Mouse (Mus musculus): ENCODE results near the gene Usp42.

Usp42 gene

DNA sequence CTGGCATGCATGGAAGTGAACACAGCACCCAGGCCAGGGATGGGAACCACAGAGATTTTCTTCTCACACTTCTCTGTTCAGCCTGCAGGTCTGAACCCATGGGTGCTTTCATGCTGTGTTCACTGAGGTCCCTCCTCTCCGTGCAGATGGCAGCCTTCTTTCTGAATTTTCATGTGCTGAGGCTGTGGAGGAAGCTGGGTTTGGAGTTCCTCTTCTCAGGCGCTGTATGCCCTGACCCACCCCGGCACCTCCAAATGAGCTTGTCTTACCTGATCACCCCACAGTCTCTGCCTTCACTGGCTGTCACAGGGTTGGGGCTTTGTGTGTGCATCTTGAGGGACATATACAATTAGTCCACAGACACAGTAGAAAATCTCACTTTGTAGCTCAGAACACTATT lies 44.5 kb downstream of the Usp42 start:
- no peak for DNase-seq

DNA sequence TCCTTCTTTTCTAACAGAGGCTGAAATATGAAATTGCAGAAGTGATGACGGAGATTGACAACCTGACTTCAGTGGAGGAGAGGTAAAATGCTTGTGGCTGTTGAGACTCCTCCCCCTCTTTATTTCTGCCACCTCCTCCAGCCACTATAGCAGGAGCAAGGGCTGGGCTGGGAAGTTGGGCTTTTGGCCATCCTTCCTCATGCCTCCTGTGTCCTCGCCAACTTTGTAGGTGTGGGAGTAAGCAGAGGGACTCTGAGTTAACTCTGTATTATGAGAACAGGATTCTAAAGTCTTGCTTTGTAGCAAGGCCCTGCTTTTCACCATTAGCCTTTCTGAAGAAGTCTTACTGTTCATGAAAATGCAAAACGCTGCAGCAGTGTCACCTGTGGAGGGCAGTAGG lies 45.6 kb downstream of the Usp42 start:
- DNase-seq = no peak

DNA sequence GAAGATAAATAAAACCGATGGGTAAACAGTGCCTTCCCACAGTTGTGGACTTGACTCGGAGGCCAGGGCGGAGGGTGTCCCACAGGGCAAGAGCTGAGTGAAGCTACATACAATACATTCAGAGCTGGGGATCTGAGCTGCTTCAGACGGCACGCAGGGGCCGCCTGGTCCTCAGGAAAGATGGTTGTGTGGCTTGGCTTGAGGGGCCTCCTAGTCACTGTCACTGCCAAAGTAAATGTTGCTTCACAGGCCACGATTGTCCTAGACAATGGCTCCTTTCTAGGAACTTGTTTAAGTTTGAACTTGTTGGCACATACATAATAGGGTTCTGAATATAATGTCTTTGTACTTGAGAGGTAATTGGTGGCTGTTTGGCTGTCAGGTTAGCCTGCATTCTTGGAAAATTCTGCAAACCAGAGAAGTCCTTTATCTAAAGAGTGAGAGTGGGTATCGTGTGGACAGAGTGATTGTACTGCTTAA lies 47.1 kb downstream of the Usp42 start:
- no peak for DNase-seq

DNA sequence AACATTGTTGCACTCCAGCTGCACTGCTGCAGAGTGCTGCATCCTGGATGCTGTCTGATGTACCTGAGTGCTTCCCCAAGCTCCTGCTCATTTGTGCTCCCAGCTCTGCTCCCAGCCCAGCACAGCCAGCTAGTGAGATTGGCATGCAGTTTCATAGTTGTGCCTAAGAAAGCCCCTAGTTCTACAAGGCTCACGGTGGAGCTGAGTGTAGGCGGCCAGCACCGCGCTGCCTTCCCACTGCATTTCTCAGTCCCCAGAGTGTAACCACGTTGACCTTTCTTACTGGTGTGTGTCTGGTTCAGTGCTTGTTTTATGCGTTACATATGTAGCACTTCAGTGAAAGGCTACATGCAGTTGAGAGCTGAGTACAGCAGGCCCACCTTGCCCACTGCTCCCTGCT lies 48.4 kb downstream of the Usp42 start:
- no peak for DNase-seq

DNA sequence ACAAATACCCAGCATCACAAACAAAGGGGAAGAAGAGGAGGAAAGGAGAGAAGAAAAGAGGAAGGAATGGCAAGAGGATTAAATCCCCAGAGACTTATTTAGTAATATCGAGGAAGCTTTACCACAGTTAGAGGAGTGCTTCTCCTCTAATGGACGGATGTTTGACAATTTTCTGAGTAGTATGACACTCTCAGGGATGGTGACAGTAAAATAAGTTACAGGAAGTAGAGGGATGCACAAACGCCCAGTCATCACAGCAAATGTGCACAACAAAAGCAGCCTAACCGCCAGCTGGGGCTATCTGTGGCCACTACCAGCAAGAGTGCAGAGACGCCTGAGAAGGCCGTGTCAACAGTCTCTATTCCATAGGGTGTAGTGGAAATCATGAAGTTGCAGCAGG lies 52.4 kb downstream of the Usp42 start:
- DNase-seq = no peak

DNA sequence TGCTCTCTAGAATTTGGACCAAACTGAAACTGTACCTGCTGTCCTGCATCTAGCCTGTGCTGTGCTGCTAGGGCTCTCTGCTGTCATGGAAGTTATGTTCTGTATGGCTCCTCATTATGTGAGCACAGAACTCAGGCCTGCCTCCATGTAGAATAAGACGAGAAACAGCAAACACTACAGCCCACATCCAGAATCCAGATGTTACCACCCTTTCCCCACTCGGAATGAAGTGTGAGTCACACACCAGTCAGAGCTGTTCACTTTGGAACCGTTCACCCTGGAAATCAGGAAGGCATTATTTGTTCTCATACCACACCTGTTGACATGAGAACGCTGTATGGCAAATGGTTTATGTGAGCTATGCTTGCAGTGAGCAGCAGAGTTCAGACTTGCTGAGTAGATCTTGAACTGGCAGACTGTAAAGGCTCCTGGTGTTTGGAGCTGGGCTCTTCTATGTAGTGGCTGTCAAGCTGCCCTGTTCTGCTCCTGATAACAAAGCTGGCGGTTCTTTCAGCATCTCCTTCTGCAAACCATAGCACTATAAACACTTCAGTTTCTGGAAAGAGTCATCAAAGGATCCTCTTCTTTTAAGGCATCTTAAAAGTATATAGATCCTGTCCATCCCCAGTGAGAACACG lies 53.3 kb downstream of the Usp42 start:
- no peak for DNase-seq

DNA sequence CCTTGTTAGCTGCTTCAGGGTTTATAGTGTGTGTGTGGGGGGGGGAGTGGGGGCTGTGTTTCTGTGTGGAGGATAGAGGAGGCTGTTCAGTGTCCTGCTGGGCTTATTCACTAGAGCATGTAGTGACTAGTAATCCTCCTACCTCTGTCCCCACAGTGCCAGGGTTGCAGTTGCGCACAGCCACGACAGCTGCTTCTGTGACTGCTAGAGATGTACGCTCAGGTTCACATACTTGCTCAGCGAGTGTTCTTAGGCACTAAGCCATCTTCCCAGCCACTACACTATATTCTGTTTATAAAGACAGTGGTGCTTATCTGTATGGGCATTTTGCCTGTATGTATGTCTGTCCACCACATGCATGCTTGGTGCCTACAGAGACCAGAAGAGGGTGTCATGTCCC lies 54.7 kb downstream of the Usp42 start:
- DNase-seq = no peak

DNA sequence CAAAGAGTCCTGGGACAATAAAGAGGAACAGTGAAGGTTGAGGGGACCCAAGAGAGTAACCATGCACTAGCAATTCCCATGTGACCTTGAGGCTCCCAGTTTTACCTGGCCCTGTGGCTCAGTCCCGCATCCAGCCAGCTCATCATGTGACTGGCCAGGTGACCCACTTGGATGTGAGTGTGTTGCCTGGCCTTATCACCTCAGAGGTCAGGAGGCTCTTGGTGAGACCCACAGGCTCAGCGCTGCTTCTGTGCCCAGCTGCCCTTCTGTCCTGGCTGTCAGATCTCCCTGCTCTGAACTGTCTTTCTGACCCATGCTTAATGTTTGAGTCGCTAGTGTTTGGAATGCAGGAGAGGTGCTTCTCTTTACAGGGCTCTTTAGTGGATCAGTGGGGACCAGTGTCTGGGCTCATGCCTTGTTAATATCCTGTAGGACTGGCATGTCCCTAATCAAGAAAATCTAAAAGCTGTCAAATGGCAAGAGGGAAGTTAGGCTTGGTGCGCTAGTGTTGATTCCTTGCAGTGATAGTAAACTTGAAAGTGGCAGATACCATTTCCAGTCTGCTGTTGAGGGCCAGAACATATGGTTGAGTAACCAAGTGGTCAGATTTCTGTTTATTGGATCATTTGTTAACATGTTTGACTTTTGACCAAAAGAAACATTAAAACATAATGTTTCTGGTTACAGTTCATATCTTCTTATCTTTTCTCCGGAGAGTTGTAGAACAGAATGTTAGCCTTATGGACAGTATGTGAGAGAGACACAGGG lies 55.7 kb downstream of the Usp42 start:
- DNase-seq = no peak

DNA sequence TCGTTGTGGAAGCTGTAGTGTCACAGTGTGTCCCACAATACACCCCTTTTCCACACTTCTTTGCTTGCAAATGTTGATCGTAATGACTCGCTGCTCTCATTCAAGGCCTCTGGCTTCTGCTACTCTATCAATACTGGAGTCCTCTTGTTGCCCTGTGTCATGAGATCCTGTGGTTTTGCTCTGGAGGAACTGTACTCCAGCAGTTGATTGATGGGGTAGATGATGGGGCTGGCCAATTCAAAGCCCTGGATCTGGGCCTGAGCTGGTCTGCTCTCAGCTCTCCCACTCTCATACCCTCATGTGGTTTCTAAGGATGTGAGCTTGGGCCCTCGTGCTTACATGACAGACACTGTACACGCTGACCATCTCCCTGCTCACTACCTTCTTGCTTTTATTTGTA lies 57.5 kb downstream of the Usp42 start:
- no peak for DNase-seq

DNA sequence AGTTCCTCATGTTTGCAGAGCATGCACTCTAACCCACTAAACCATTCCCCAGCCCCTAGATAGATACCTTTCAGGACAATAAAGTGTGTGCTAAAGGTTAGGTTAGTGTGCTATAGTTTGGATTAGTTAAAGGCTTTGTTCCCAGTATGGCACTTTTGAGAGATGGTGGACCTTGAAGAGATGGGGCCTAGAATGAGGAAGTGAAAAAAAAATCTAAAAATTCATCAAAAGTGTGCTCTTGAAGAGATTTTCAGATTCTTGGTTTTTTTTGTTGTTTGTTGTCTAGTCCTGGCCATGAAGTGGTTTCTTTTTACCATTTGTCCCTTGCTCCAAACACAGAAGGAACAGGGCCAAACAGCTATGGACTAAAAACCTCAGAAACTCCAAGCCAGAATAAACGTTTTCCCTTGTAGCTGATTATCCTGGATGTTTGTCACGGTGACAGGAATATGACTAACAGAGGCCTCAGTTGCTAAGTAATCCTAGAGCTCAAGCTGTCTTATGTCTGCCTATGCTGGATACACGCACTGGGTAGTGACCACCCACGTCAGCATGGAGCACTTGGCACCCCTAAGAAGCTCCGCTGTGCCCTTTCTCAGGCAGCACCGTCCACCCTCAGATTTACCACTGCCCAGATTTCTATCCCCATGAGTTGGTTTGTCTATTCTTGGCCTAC lies 61.2 kb downstream of the Usp42 start:
- no peak for DNase-seq

DNA sequence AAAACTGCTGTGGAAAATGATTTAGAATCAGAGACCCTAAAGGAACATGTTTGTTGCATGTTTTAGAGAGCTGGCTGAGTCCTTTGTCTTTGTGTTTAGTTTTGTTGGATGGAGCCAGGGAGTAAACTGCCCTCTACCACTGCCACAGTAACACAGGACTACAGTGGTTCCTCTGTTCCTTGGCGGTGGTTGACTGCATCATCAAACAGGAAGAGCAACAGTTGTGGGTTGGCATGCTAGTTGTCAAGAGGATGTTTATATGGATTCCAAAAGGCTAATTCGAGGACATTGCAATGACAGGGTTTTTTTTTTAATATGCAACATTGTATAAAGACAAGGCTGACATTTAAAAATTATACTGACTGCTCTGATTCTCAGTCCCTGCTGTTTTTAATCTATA lies 62.2 kb downstream of the Usp42 start:
- DNase-seq = no peak

DNA sequence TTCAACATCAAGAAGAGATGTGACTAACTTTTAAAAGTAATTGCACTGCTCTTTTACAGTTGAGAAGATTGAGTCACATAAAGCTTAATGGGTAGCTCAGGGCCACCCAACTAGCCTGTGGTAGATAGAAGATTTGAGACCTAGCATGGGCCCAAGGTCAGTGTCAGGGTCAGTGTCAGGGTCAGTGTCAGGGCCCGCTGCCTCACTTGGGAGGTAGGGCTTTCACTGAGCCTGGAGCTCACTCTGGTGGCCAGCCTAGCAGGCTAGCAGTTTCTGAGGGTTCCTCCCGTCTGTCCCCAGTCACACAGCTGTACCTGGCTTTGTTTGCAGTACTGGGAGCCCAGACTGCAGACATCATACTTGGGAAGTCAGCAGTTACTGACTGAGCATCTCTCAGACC lies 62.7 kb downstream of the Usp42 start:
- no peak for DNase-seq

DNA sequence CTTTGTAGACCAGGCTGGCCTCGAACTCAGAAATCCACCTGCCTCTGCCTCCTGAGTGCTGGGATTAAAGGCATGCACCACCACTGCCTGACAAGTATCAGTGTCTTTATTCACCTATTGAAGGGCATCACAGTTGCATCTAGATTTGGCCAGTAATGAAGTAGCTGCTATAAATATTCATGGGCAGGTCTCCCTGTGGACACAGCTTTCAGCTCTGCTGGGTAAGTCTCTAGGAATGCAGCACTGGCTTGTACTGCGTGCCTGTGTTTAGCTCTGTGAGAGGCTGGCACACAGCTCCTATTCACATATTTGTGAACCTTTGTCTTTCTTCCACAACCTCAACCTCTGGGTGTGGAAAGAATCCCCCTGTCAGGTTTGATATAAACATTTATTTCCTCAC lies 63.2 kb downstream of the Usp42 start:
- no peak for DNase-seq

DNA sequence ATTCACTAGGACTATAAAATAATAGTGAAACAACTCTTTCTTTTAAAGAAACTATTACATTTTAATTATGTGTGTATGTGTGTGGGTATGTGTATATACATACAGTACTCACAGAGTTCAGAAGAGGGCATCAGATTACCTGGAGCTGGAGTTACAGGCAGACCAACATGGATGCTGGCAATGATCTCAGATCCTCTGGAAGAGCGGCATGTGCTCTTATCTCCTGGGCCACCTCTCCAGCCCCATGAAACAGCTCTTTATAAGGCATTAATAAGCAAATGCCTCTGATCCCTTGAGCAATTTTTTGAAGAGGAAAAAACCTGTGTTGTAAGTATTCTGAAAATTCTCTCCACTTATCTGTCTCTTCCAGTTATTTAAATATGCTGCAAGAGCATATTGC lies 66.1 kb downstream of the Usp42 start:
- DNase-seq = no peak

DNA sequence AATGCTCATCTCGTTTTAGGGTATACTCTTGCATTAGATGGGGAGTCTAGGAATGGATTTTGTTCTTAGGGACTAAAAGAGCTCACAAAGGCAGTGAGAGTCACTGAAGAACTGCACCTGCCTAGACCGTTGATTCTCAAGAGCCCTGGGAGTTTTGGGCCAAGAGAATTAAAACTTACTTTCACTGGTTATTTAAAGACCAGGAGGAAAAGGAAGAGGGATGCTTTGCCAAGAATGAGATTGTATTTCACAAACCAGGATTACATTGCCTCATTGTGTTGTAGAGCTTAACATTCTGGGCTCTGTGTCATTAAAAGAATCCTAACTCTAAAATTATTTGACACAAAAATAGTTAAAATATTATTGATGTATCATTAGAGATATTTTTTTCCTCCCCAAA lies 66.5 kb downstream of the Usp42 start:
- DNase-seq = no peak

DNA sequence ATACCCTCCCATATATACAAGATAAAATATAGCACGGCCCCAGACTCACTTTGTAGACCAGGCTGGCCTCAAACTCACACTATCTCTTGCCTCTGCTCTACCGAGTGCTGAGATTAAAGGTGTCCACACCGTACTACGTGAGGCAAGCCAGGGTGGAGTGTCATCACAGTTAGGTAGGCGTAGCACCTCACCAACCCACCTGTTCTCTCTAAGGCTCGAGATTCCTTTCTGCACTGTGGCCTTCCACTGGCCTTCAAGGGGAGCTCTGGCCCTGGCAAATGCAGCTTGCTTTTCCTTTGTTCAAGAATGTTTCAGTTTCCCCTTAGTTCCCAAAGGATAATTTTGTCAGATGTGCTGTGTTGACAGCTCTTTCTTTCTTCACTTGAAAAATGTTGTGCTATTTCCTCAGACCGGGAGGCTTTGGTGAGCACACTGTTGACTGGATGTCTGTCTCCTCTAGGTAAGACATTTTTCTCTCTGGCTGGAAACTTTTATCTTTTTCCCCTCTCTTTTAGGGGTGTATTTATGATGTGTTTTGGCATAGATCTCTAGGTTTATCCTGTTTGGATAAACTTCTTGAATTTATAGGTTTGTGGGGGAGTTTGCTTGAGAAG lies 68.9 kb downstream of the Usp42 start:
- DNase-seq = no peak

Measured in cerebellum, adult 11 months (tissue).